Mouse (Mus musculus) cerebellum, adult 2 months (tissue): ENCODE results near the gene Lysmd3. TPM values are rescaled to one million over a fixed set of nuclear protein-coding genes. Genes with fewer than 3 reads are reported as not detected.

Source experiments
- DNase-seq, 2 experiments: peaks; one replicate each; pipeline ENCODE4 v3.0.0; 2021
- H3K27ac ChIP-seq: fragments of 200-500 bp; 2 replicates; pipeline ENCODE4 v1.5.1; 2012; ENCODE audit warnings: low read length, control low read depth, inconsistent platforms; ENCODE audit not compliant: insufficient read depth
- H3K27me3 ChIP-seq: fragments of 200-500 bp; 2 replicates; pipeline ENCODE4 v1.6.1; 2012; ENCODE audit warnings: inconsistent platforms, mild to moderate bottlenecking, low read length, moderate library complexity; ENCODE audit not compliant: control insufficient read depth, insufficient read depth
- H3K4me1 ChIP-seq: fragments of 200-500 bp; 2 replicates; pipeline ENCODE4 v1.6.1; 2011; ENCODE audit warnings: low read length; ENCODE audit not compliant: control insufficient read depth, insufficient read depth
- H3K4me3 ChIP-seq: fragments of 200-500 bp; replicated peaks from 2 replicates; pipeline ENCODE3; 2011; ENCODE audit warnings: mild to moderate bottlenecking, low read depth, low read length, control low read depth; ENCODE audit not compliant: insufficient read depth
- CTCF ChIP-seq: fragments of 200-500 bp; IDR thresholded peaks from 2 replicates; pipeline ENCODE4 v1.5.1; 2011; ENCODE audit warnings: low read depth, mild to moderate bottlenecking, control low read depth, low read length, moderate library complexity, borderline replicate concordance; ENCODE audit not compliant: insufficient read depth
- POLR2A ChIP-seq: fragments of 200-500 bp; IDR thresholded peaks from 2 replicates; pipeline ENCODE4 v1.6.1; 2011; ENCODE audit warnings: low read length, control low read depth, borderline replicate concordance; ENCODE audit not compliant: insufficient read depth
- WGBS: fragments of 180-500 bp; shearing (Covaris S2); methylation state at CpG from one replicate; pipeline ENCODE4 v1.1.7; 2018; 5-methylcytosine and 5-hydroxymethylcytosine counted together
- polyA plus RNA-seq: library from polyadenylated mRNA; depleted of rRNA; stranded (reverse); fragments of >200 nt; gene quantifications from 2 replicates; pipeline ENCODE4 v1.2.3, GENCODE M21; 2012

Gene Lysmd3
- polyA plus RNA-seq, 1 experiment = 10.9 TPM

- no peak for DNase-seq
- H3K4me1 ChIP-seq = no peaks in the 10 kb centered on the region
- WGBS = 59% methylated on average over 3 of the region's 3 CpGs
- H3K4me3 ChIP-seq = no peak overlapping the region
- no peaks in the 10 kb centered on the region for H3K27me3 ChIP-seq
- no peak overlapping the region for H3K27ac ChIP-seq
- TF ChIP-seq CTCF (no peak), POLR2A (no peak)
These were observed 27.4 kb downstream of the Lysmd3 start for GRCm38 (mm10) chr13:81684884-81685283.

GRCm38 (mm10) chr13:81689587-81689986 lies 32.1 kb downstream of the Lysmd3 start:
- 87% methylated on average over 3 of the region's 3 CpGs for WGBS
- H3K4me3 ChIP-seq = no peak overlapping the region
- TF ChIP-seq CTCF (no peak), POLR2A (no peak)
- no peak overlapping the region for H3K27ac ChIP-seq
- no peaks in the 10 kb centered on the region for H3K4me1 ChIP-seq
- no peak for DNase-seq
- no peaks in the 10 kb centered on the region for H3K27me3 ChIP-seq

GRCm38 (mm10) chr13:81690477-81690876 lies 33.0 kb downstream of the Lysmd3 start:
- 80% methylated on average over 10 of the region's 10 CpGs for WGBS
- no peak for TF ChIP-seq CTCF
- TF ChIP-seq POLR2A = no peak
- Histone ChIP-seq H3K27ac (no peak overlapping the region), H3K4me3 (no peak overlapping the region), H3K4me1 (no peaks in the 10 kb centered on the region), H3K27me3 (no peaks in the 10 kb centered on the region)
- DNase-seq = no peak

- TF ChIP-seq CTCF (no peak), POLR2A (no peak)
- WGBS = 26% methylated on average over 9 of the region's 9 CpGs
- no peaks in the 10 kb centered on the region for H3K27me3 ChIP-seq
- DNase-seq = no peak
- no peaks in the 10 kb centered on the region for H3K4me1 ChIP-seq
- H3K4me3 ChIP-seq = no peak overlapping the region
- H3K27ac ChIP-seq = no peak overlapping the region
These were observed 34.1 kb downstream of the Lysmd3 start for GRCm38 (mm10) chr13:81691606-81692005.

GRCm38 (mm10) chr13:81694446-81694845 lies 37.0 kb downstream of the Lysmd3 start:
- Histone ChIP-seq H3K27ac (no peak overlapping the region), H3K4me1 (no peaks in the 10 kb centered on the region), H3K4me3 (no peak overlapping the region), H3K27me3 (no peaks in the 10 kb centered on the region)
- 93% methylated on average over 12 of the region's 12 CpGs for WGBS
- TF ChIP-seq CTCF (no peak), POLR2A (no peak)
- DNase-seq = no peak

- DNase-seq = no peak
- Histone ChIP-seq H3K27me3 (no peaks in the 10 kb centered on the region), H3K4me3 (no peak overlapping the region), H3K27ac (no peak overlapping the region), H3K4me1 (no peaks in the 10 kb centered on the region)
- TF ChIP-seq POLR2A = no peak
- TF ChIP-seq CTCF = no peak
- 66% methylated on average over 7 of the region's 7 CpGs for WGBS
These were observed 45.7 kb downstream of the Lysmd3 start for GRCm38 (mm10) chr13:81703148-81703547.

- no peaks in the 10 kb centered on the region for H3K27me3 ChIP-seq
- no peak for TF ChIP-seq POLR2A
- no peak for TF ChIP-seq CTCF
- H3K4me3 ChIP-seq = no peak overlapping the region
- H3K27ac ChIP-seq = no peak overlapping the region
- H3K4me1 ChIP-seq = no peaks in the 10 kb centered on the region
- WGBS = 83% methylated on average over 9 of the region's 9 CpGs
- no peak for DNase-seq
These were observed 46.2 kb downstream of the Lysmd3 start for GRCm38 (mm10) chr13:81703621-81704020.

- DNase-seq = no peak
- WGBS = 67% methylated on average over 5 of the region's 5 CpGs
These were observed 48.8 kb downstream of the Lysmd3 start for GRCm38 (mm10) chr13:81706311-81706710.

More at GRCm38 (mm10) chr13:81706311-81706710, 48.8 kb downstream of the Lysmd3 start:
- H3K27me3 ChIP-seq = no peaks in the 10 kb centered on the region
- H3K4me1 ChIP-seq = no peaks in the 10 kb centered on the region
- no peak overlapping the region for H3K27ac ChIP-seq
- no peak for TF ChIP-seq CTCF
- TF ChIP-seq POLR2A = no peak
- H3K4me3 ChIP-seq = no peak overlapping the region
